Mouse (Mus musculus): ENCODE data around the gene Sgms2. TPM values are rescaled to one million over a fixed set of nuclear protein-coding genes. Genes with fewer than 3 reads are reported as not detected.

Gene Sgms2
- polyA plus RNA-seq, 1 experiment, result 4.2 TPM

DNA sequence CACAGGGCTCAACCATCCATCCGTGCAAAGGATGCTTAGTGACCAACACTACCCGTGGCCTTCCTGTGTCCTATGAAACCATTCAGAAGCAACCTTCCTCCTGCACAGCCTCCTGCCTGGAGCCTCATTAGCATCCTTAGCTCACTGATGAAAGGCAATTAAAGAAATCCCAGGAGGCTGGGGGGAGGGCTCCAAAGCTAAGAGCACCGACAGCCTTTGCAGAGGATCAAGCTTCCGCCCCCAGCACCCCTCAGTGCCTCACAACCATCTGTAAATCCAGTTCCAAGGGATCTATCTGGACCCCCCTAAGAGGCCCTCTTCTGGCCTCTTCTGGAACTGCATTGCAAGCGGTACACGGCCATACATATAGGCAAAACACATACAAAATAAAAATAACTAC, 19.4 kb downstream of the Sgms2 start:
- Histone ChIP-seq H3K36me3 (ENCODE audit: control insufficient read depth, insufficient read depth) (no peaks in the 10 kb centered on the region), H3K27me3 (ENCODE audit: control insufficient read depth, insufficient read depth, insufficient read length) (no peaks in the 10 kb centered on the region), H3ac (ENCODE audit: control insufficient read depth, insufficient read length) (no peak overlapping the region)

GRCm38 (mm10) chr3:131471435-131471834, 19.8 kb downstream of the Sgms2 start:
- TF ChIP-seq TCF3 (IDR thresholded peaks at IDR 0.05; ENCODE audit: insufficient read length, low read depth) (no peak), MYOG (IDR thresholded peaks at IDR 0.05; ENCODE audit: control insufficient read depth in 1 of 3, insufficient read depth in 1 of 3, insufficient read length in 2 of 3, low read depth in 2 of 3) (no peak), REST (IDR thresholded peaks at IDR 0.05; ENCODE audit: insufficient read depth, insufficient read length) (no peak), POLR2A (IDR thresholded peaks at IDR 0.05; ENCODE audit: insufficient read length, low read depth) (no peak)
- H3K27me3 ChIP-seq (ENCODE audit: control insufficient read depth, insufficient read depth, insufficient read length), result no peaks in the 10 kb centered on the region
- no peaks in the 10 kb centered on the region for H3K36me3 ChIP-seq (ENCODE audit: control insufficient read depth, insufficient read depth)
- no peak overlapping the region for H3K4me3 ChIP-seq
- no peaks in the 10 kb centered on the region for H3K79me2 ChIP-seq (ENCODE audit: control insufficient read depth, insufficient read depth)
- no peak overlapping the region for H3K4me2 ChIP-seq (ENCODE audit: low read depth)
- no peak overlapping the region for H3ac ChIP-seq (ENCODE audit: control insufficient read depth, insufficient read length)

More for the DNA sequence above, 19.4 kb downstream of the Sgms2 start:
- Histone ChIP-seq H3K79me2 (ENCODE audit: control insufficient read depth, insufficient read depth) (no peaks in the 10 kb centered on the region), H3K4me3 (no peak overlapping the region), H3K4me2 (ENCODE audit: low read depth) (no peak overlapping the region)
- no peak for TF ChIP-seq REST (IDR thresholded peaks at IDR 0.05; ENCODE audit: insufficient read depth, insufficient read length)
- no peak for TF ChIP-seq E2F4 (IDR thresholded peaks at IDR 0.05; ENCODE audit: insufficient read depth)
- no peak for TF ChIP-seq SRF (IDR thresholded peaks at IDR 0.05; ENCODE audit: control insufficient read depth, insufficient read length, low read depth)
- no peak for TF ChIP-seq CEBPB (IDR thresholded peaks at IDR 0.05; ENCODE audit: insufficient read depth, poor library complexity, severe bottlenecking)
- no peak for TF ChIP-seq MYOG (IDR thresholded peaks at IDR 0.05; ENCODE audit: control insufficient read depth in 1 of 3, insufficient read depth in 1 of 3, insufficient read length in 2 of 3, low read depth in 2 of 3)
- TF ChIP-seq MYOD1 (IDR thresholded peaks at IDR 0.05; ENCODE audit: control insufficient read depth in 1 of 3, insufficient read length in 2 of 3, low read depth in 2 of 3), result no peak
- no peak for TF ChIP-seq TCF3 (IDR thresholded peaks at IDR 0.05; ENCODE audit: insufficient read length, low read depth)
- no peak for TF ChIP-seq POLR2A (IDR thresholded peaks at IDR 0.05; ENCODE audit: insufficient read length, low read depth)
- no peak for TF ChIP-seq MAX (IDR thresholded peaks at IDR 0.05; ENCODE audit: low read depth)
- no peak for TF ChIP-seq TCF12 (IDR thresholded peaks at IDR 0.05; ENCODE audit: insufficient read depth, poor library complexity, severe bottlenecking)
- TF ChIP-seq USF1 (IDR thresholded peaks at IDR 0.05; ENCODE audit: low read depth), result no peak
- TF ChIP-seq POLR2AphosphoS2 (IDR thresholded peaks at IDR 0.05; ENCODE audit: insufficient read length, low read depth), result no peak

DNA sequence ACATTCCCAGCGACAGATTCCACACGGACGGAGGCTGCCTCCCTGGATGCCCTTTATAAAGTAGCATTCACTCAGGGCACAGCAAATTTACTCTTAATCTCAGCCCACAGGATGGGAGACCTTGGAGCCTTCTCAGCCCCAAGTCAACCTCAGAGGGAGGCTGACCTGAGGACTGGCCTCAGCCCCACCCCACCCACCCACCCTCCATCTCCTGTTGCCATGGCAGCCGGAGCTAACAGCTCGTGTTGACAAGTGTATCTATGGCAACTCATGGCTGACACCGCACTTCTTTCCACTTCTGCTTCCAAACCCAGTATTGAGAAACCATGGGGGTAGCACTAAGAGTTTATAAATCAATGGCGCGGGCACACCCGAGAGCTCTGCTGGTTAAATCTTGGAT, 20.4 kb downstream of the Sgms2 start:
- Histone ChIP-seq H3K36me3 (ENCODE audit: control insufficient read depth, insufficient read depth) (no peaks in the 10 kb centered on the region), H3ac (ENCODE audit: control insufficient read depth, insufficient read length) (no peak overlapping the region), H3K4me3 (no peak overlapping the region), H3K79me2 (ENCODE audit: control insufficient read depth, insufficient read depth) (no peaks in the 10 kb centered on the region), H3K27me3 (ENCODE audit: control insufficient read depth, insufficient read depth, insufficient read length) (no peaks in the 10 kb centered on the region), H3K4me2 (ENCODE audit: low read depth) (no peak overlapping the region)
- TF ChIP-seq TCF12 (IDR thresholded peaks at IDR 0.05; ENCODE audit: insufficient read depth, poor library complexity, severe bottlenecking) (no peak), SRF (IDR thresholded peaks at IDR 0.05; ENCODE audit: control insufficient read depth, insufficient read length, low read depth) (no peak), POLR2AphosphoS2 (IDR thresholded peaks at IDR 0.05; ENCODE audit: insufficient read length, low read depth) (no peak), E2F4 (IDR thresholded peaks at IDR 0.05; ENCODE audit: insufficient read depth) (no peak), POLR2A (IDR thresholded peaks at IDR 0.05; ENCODE audit: insufficient read length, low read depth) (no peak), TCF3 (IDR thresholded peaks at IDR 0.05; ENCODE audit: insufficient read length, low read depth) (no peak), REST (IDR thresholded peaks at IDR 0.05; ENCODE audit: insufficient read depth, insufficient read length) (no peak), CEBPB (IDR thresholded peaks at IDR 0.05; ENCODE audit: insufficient read depth, poor library complexity, severe bottlenecking) (no peak), MAX (IDR thresholded peaks at IDR 0.05; ENCODE audit: low read depth) (no peak), MYOG (IDR thresholded peaks at IDR 0.05; ENCODE audit: control insufficient read depth in 1 of 3, insufficient read depth in 1 of 3, insufficient read length in 2 of 3, low read depth in 2 of 3) (no peak), USF1 (IDR thresholded peaks at IDR 0.05; ENCODE audit: low read depth) (no peak), MYOD1 (IDR thresholded peaks at IDR 0.05; ENCODE audit: control insufficient read depth in 1 of 3, insufficient read length in 2 of 3, low read depth in 2 of 3) (no peak)

- Histone ChIP-seq H3K36me3 (ENCODE audit: control insufficient read depth, insufficient read depth) (no peaks in the 10 kb centered on the region), H3K4me3 (no peak overlapping the region), H3K27me3 (ENCODE audit: control insufficient read depth, insufficient read depth, insufficient read length) (no peaks in the 10 kb centered on the region), H3K79me2 (ENCODE audit: control insufficient read depth, insufficient read depth) (no peaks in the 10 kb centered on the region), H3ac (ENCODE audit: control insufficient read depth, insufficient read length) (no peak overlapping the region), H3K4me2 (ENCODE audit: low read depth) (no peak overlapping the region)
- TF ChIP-seq TCF12 (IDR thresholded peaks at IDR 0.05; ENCODE audit: insufficient read depth, poor library complexity, severe bottlenecking) (no peak), REST (IDR thresholded peaks at IDR 0.05; ENCODE audit: insufficient read depth, insufficient read length) (no peak), POLR2A (IDR thresholded peaks at IDR 0.05; ENCODE audit: insufficient read length, low read depth) (no peak), SRF (IDR thresholded peaks at IDR 0.05; ENCODE audit: control insufficient read depth, insufficient read length, low read depth) (no peak), CEBPB (IDR thresholded peaks at IDR 0.05; ENCODE audit: insufficient read depth, poor library complexity, severe bottlenecking) (no peak), MYOD1 (IDR thresholded peaks at IDR 0.05; ENCODE audit: control insufficient read depth in 1 of 3, insufficient read length in 2 of 3, low read depth in 2 of 3) (no peak), E2F4 (IDR thresholded peaks at IDR 0.05; ENCODE audit: insufficient read depth) (no peak), MYOG (IDR thresholded peaks at IDR 0.05; ENCODE audit: control insufficient read depth in 1 of 3, insufficient read depth in 1 of 3, insufficient read length in 2 of 3, low read depth in 2 of 3) (no peak), MAX (IDR thresholded peaks at IDR 0.05; ENCODE audit: low read depth) (no peak), TCF3 (IDR thresholded peaks at IDR 0.05; ENCODE audit: insufficient read length, low read depth) (no peak), POLR2AphosphoS2 (IDR thresholded peaks at IDR 0.05; ENCODE audit: insufficient read length, low read depth) (no peak), USF1 (IDR thresholded peaks at IDR 0.05; ENCODE audit: low read depth) (no peak)
These were observed 21.6 kb downstream of the Sgms2 start for GRCm38 (mm10) chr3:131469636-131470035.

- no peak overlapping the region for H3K4me3 ChIP-seq
- no peak overlapping the region for H3K4me2 ChIP-seq (ENCODE audit: low read depth)
- H3K36me3 ChIP-seq (ENCODE audit: control insufficient read depth, insufficient read depth), result no peaks in the 10 kb centered on the region
- H3ac ChIP-seq (ENCODE audit: control insufficient read depth, insufficient read length), result no peak overlapping the region
- no peak for TF ChIP-seq SRF (IDR thresholded peaks at IDR 0.05; ENCODE audit: control insufficient read depth, insufficient read length, low read depth)
- TF ChIP-seq TCF12 (IDR thresholded peaks at IDR 0.05; ENCODE audit: insufficient read depth, poor library complexity, severe bottlenecking), result no peak
- no peak for TF ChIP-seq MYOD1 (IDR thresholded peaks at IDR 0.05; ENCODE audit: control insufficient read depth in 1 of 3, insufficient read length in 2 of 3, low read depth in 2 of 3)
- no peak for TF ChIP-seq USF1 (IDR thresholded peaks at IDR 0.05; ENCODE audit: low read depth)
- no peak for TF ChIP-seq MYOG (IDR thresholded peaks at IDR 0.05; ENCODE audit: control insufficient read depth in 1 of 3, insufficient read depth in 1 of 3, insufficient read length in 2 of 3, low read depth in 2 of 3)
- TF ChIP-seq POLR2AphosphoS2 (IDR thresholded peaks at IDR 0.05; ENCODE audit: insufficient read length, low read depth), result no peak
- no peaks in the 10 kb centered on the region for H3K79me2 ChIP-seq (ENCODE audit: control insufficient read depth, insufficient read depth)
- H3K27me3 ChIP-seq (ENCODE audit: control insufficient read depth, insufficient read depth, insufficient read length), result no peaks in the 10 kb centered on the region
These were observed 24.8 kb downstream of the Sgms2 start for GRCm38 (mm10) chr3:131466371-131466770.
